Mouse (Mus musculus) stomach, postnatal 0 days (tissue): Measurements from ENCODE around the gene St8sia6.

Source experiments
- CTCF ChIP-seq: IDR thresholded peaks from 2 replicates; pipeline ENCODE4 v1.5.1; 2016; ENCODE audit warnings: antibody characterized with exemption, low read depth, mild to moderate bottlenecking, moderate library complexity
- EP300 ChIP-seq: optimal IDR thresholded peaks from 2 replicates; pipeline ENCODE3; 2016; ENCODE audit warnings: antibody characterized with exemption

GRCm38 (mm10) chr2:13694417-13694816 lies 99.4 kb downstream of the St8sia6 start:
- TF ChIP-seq CTCF = no peak
- no peak for TF ChIP-seq EP300
